Mouse (Mus musculus) limb, embryonic 13.5 days (tissue): Measurements from ENCODE around the gene Tnfrsf8. TPM values are rescaled to one million over a fixed set of nuclear protein-coding genes. Genes with fewer than 3 reads are reported as not detected.

Source experiments
- ATAC-seq: fragments of 200-750 bp; cut with Nextera tagmentation; 2 replicates; pipeline ENCODE4 v1.8.0; 2017; ENCODE audit warnings: low read depth, moderate number of reproducible peaks, moderate TSS enrichment; ENCODE audit not compliant: low FRiP score
- H3K27ac ChIP-seq: fragments of 300-500 bp; sonication (generic); 2 replicates; pipeline ENCODE4 v1.5.1; 2015; ENCODE audit warnings: inconsistent platforms, mild to moderate bottlenecking, moderate library complexity
- H3K27me3 ChIP-seq: fragments of 300-500 bp; sonication (generic); 2 replicates; pipeline ENCODE4 v1.6.1; 2015; ENCODE audit warnings: mild to moderate bottlenecking, inconsistent platforms
- H3K36me3 ChIP-seq: fragments of 300-500 bp; sonication (generic); 2 replicates; pipeline ENCODE4 v1.6.1; 2015; ENCODE audit warnings: inconsistent platforms, mild to moderate bottlenecking, moderate library complexity
- H3K4me1 ChIP-seq: fragments of 300-500 bp; sonication (generic); 2 replicates; pipeline ENCODE4 v1.6.1; 2015; ENCODE audit warnings: inconsistent platforms
- H3K4me2 ChIP-seq: fragments of 300-500 bp; sonication (generic); replicated peaks from 2 replicates; pipeline ENCODE4 v1.6.1; 2015; ENCODE audit warnings: inconsistent platforms, mild to moderate bottlenecking, moderate library complexity
- H3K4me3 ChIP-seq: fragments of 300-500 bp; sonication (generic); 2 replicates; pipeline ENCODE4 v1.5.1; 2015; ENCODE audit warnings: moderate library complexity, mild to moderate bottlenecking, inconsistent platforms
- H3K9ac ChIP-seq: fragments of 300-500 bp; sonication (generic); 2 replicates; pipeline ENCODE4 v1.6.1; 2015; ENCODE audit warnings: mild to moderate bottlenecking, inconsistent platforms
- H3K9me3 ChIP-seq: fragments of 300-500 bp; sonication (generic); 2 replicates; pipeline ENCODE4 v1.6.1; 2016; ENCODE audit warnings: inconsistent platforms
- WGBS: fragments of 180-500 bp; shearing (Covaris S2); methylation state at CpG from one replicate; pipeline ENCODE4 v1.1.7; 2015; 5-methylcytosine and 5-hydroxymethylcytosine counted together
- polyA plus RNA-seq: library from polyadenylated mRNA; unstranded; fragments of >200 nt; fragmentation: Nextera tagmentation; extraction: Ambion mirVana; gene quantifications from 2 replicates; pipeline ENCODE4 v1.2.1, GENCODE M21; 2015

Tnfrsf8 gene
- polyA plus RNA-seq, 1 experiment from 2014 or later, result 0.10 TPM

GRCm38 (mm10) chr4:145302106-145302505, 12.9 kb downstream of the Tnfrsf8 start:
- Histone ChIP-seq H3K4me2 (no peak overlapping the region), H3K9me3 (no peaks in the 10 kb centered on the region), H3K27me3 (no peaks in the 10 kb centered on the region), H3K36me3 (no peaks in the 10 kb centered on the region), H3K4me3 (no peak overlapping the region), H3K4me1 (0 out of 2 replicates have a peak, but pooled peaks cover 3% of the 10 kb centered on the region), H3K27ac (no peak overlapping the region), H3K9ac (no peak overlapping the region)
- 71% methylated on average over 3 of the region's 3 CpGs for WGBS
- ATAC-seq, result no peak

GRCm38 (mm10) chr4:145300210-145300927, 14.6 kb downstream of the Tnfrsf8 start:
- no peak overlapping the region for H3K4me2 ChIP-seq
- H3K9ac ChIP-seq, result no peak overlapping the region
- H3K4me1 ChIP-seq, result no peaks in the 10 kb centered on the region
- no peak overlapping the region for H3K4me3 ChIP-seq
- H3K27ac ChIP-seq, result no peak overlapping the region
- no peaks in the 10 kb centered on the region for H3K36me3 ChIP-seq
- 38% methylated on average over 11 of the region's 12 CpGs for WGBS
- no peak for ATAC-seq
- no peaks in the 10 kb centered on the region for H3K27me3 ChIP-seq
- no peaks in the 10 kb centered on the region for H3K9me3 ChIP-seq

GRCm38 (mm10) chr4:145299355-145299754, 15.6 kb downstream of the Tnfrsf8 start:
- H3K36me3 ChIP-seq, result no peaks in the 10 kb centered on the region
- H3K9ac ChIP-seq, result no peak overlapping the region
- H3K9me3 ChIP-seq, result no peaks in the 10 kb centered on the region
- no peak for ATAC-seq
- 92% methylated on average over 8 of the region's 8 CpGs for WGBS
- no peak overlapping the region for H3K27ac ChIP-seq
- no peaks in the 10 kb centered on the region for H3K27me3 ChIP-seq
- H3K4me1 ChIP-seq, result no peaks in the 10 kb centered on the region
- no peak overlapping the region for H3K4me2 ChIP-seq
- no peak overlapping the region for H3K4me3 ChIP-seq

GRCm38 (mm10) chr4:145298846-145299245, 16.1 kb downstream of the Tnfrsf8 start:
- 93% methylated on average over 7 of the region's 7 CpGs for WGBS
- Histone ChIP-seq H3K9ac (no peak overlapping the region), H3K4me3 (no peak overlapping the region), H3K27me3 (no peaks in the 10 kb centered on the region), H3K9me3 (no peaks in the 10 kb centered on the region), H3K4me1 (no peaks in the 10 kb centered on the region), H3K4me2 (no peak overlapping the region), H3K36me3 (no peaks in the 10 kb centered on the region), H3K27ac (no peak overlapping the region)
- no peak for ATAC-seq

GRCm38 (mm10) chr4:145295589-145296300, 19.2 kb downstream of the Tnfrsf8 start:
- WGBS, result 48% methylated on average over 5 of the region's 5 CpGs

GRCm38 (mm10) chr4:145294588-145294987, 20.4 kb downstream of the Tnfrsf8 start:
- no peaks in the 10 kb centered on the region for H3K4me1 ChIP-seq
- 82% methylated on average over 5 of the region's 5 CpGs for WGBS
- no peak overlapping the region for H3K4me3 ChIP-seq
- no peaks in the 10 kb centered on the region for H3K27me3 ChIP-seq
- no peak overlapping the region for H3K4me2 ChIP-seq
- no peaks in the 10 kb centered on the region for H3K36me3 ChIP-seq
- H3K9me3 ChIP-seq, result no peaks in the 10 kb centered on the region
- ATAC-seq, result no peak
- no peak overlapping the region for H3K27ac ChIP-seq
- H3K9ac ChIP-seq, result no peak overlapping the region

More at GRCm38 (mm10) chr4:145295589-145296300, 19.2 kb downstream of the Tnfrsf8 start:
- H3K27me3 ChIP-seq, result no peaks in the 10 kb centered on the region
- H3K4me3 ChIP-seq, result no peak overlapping the region
- peak; percentile 52; the same call in 1 of the 2 replicates for ATAC-seq
- no peaks in the 10 kb centered on the region for H3K36me3 ChIP-seq
- H3K4me1 ChIP-seq, result no peaks in the 10 kb centered on the region
- H3K4me2 ChIP-seq, result no peak overlapping the region
- H3K9ac ChIP-seq, result no peak overlapping the region
- no peak overlapping the region for H3K27ac ChIP-seq
- H3K9me3 ChIP-seq, result no peaks in the 10 kb centered on the region

- ATAC-seq, result peak; percentile 73; the same call in 1 of the 2 replicates
- no peaks in the 10 kb centered on the region for H3K27me3 ChIP-seq
- no peaks in the 10 kb centered on the region for H3K9me3 ChIP-seq
- H3K4me3 ChIP-seq, result no peak overlapping the region
- H3K27ac ChIP-seq, result no peak overlapping the region
- H3K9ac ChIP-seq, result no peak overlapping the region
- no peaks in the 10 kb centered on the region for H3K4me1 ChIP-seq
- WGBS, result 42% methylated on average over 4 of the region's 4 CpGs
- H3K4me2 ChIP-seq, result no peak overlapping the region
- no peaks in the 10 kb centered on the region for H3K36me3 ChIP-seq
Observed at GRCm38 (mm10) chr4:145286369-145287120, 28.4 kb downstream of the Tnfrsf8 start.

GRCm38 (mm10) chr4:145284675-145285074, 30.3 kb downstream of the Tnfrsf8 start:
- Histone ChIP-seq H3K4me2 (no peak overlapping the region), H3K9ac (no peak overlapping the region), H3K27ac (no peak overlapping the region), H3K4me1 (no peaks in the 10 kb centered on the region), H3K9me3 (no peaks in the 10 kb centered on the region), H3K27me3 (no peaks in the 10 kb centered on the region), H3K4me3 (no peak overlapping the region), H3K36me3 (no peaks in the 10 kb centered on the region)
- no peak for ATAC-seq
- WGBS, result 89% methylated on average over 4 of the region's 4 CpGs

- Histone ChIP-seq H3K27ac (no peak overlapping the region), H3K4me3 (no peak overlapping the region), H3K4me1 (no peaks in the 10 kb centered on the region), H3K4me2 (no peak overlapping the region), H3K9me3 (no peaks in the 10 kb centered on the region), H3K36me3 (no peaks in the 10 kb centered on the region), H3K27me3 (no peaks in the 10 kb centered on the region), H3K9ac (no peak overlapping the region)
- ATAC-seq, result no peak
- 76% methylated on average over 6 of the region's 6 CpGs for WGBS
Observed at GRCm38 (mm10) chr4:145283441-145283840, 31.5 kb downstream of the Tnfrsf8 start.

GRCm38 (mm10) chr4:145280966-145281365, 34.0 kb downstream of the Tnfrsf8 start:
- H3K36me3 ChIP-seq, result no peaks in the 10 kb centered on the region
- no peaks in the 10 kb centered on the region for H3K4me1 ChIP-seq
- 74% methylated on average over 6 of the region's 6 CpGs for WGBS
- H3K4me2 ChIP-seq, result no peak overlapping the region
- H3K9ac ChIP-seq, result no peak overlapping the region
- ATAC-seq, result no peak
- H3K27me3 ChIP-seq, result no peaks in the 10 kb centered on the region
- no peaks in the 10 kb centered on the region for H3K9me3 ChIP-seq
- H3K4me3 ChIP-seq, result no peak overlapping the region
- H3K27ac ChIP-seq, result no peak overlapping the region

- no peak overlapping the region for H3K27ac ChIP-seq
- H3K27me3 ChIP-seq, result no peaks in the 10 kb centered on the region
- no peak overlapping the region for H3K9ac ChIP-seq
- H3K36me3 ChIP-seq, result no peaks in the 10 kb centered on the region
- no peak overlapping the region for H3K4me2 ChIP-seq
- H3K4me1 ChIP-seq, result no peaks in the 10 kb centered on the region
- no peaks in the 10 kb centered on the region for H3K9me3 ChIP-seq
- no peak overlapping the region for H3K4me3 ChIP-seq
- ATAC-seq, result no peak
- 83% methylated on average over 3 of the region's 3 CpGs for WGBS
Observed at GRCm38 (mm10) chr4:145278724-145279370, 36.1 kb downstream of the Tnfrsf8 start.

- WGBS, result 90% methylated on average over 2 of the region's 2 CpGs
Observed at GRCm38 (mm10) chr4:145278231-145278630, 36.7 kb downstream of the Tnfrsf8 start.

More at GRCm38 (mm10) chr4:145278231-145278630, 36.7 kb downstream of the Tnfrsf8 start:
- Histone ChIP-seq H3K36me3 (no peaks in the 10 kb centered on the region), H3K4me3 (no peak overlapping the region), H3K27ac (no peak overlapping the region), H3K4me1 (no peaks in the 10 kb centered on the region), H3K4me2 (no peak overlapping the region), H3K9ac (no peak overlapping the region), H3K9me3 (no peaks in the 10 kb centered on the region), H3K27me3 (no peaks in the 10 kb centered on the region)
- no peak for ATAC-seq
